Mouse (Mus musculus) stomach, postnatal 0 days (tissue): Measurements from ENCODE around the gene Xpnpep2. TPM values are rescaled to one million over a fixed set of nuclear protein-coding genes. Genes with fewer than 3 reads are reported as not detected.
A peak's percentile ranks its signal among the peaks of the same experiment; 100 is the strongest.

Experiments
- ATAC-seq: fragments of 200-750 bp; cut with Nextera tagmentation; 2 replicates; pipeline ENCODE4 v1.8.0; 2017; ENCODE audit not compliant: low FRiP score, low TSS enrichment
- DNase-seq: peaks from one replicate; pipeline ENCODE4 v3.0.0-alpha.2; 2016; ENCODE audit warnings: low spot score
- H3K27ac ChIP-seq: fragments of 300-500 bp; sonication (generic); replicated peaks from 2 replicates; pipeline ENCODE4 v1.5.1; 2014; ENCODE audit warnings: mild to moderate bottlenecking, control low read depth
- H3K27me3 ChIP-seq: fragments of 300-500 bp; sonication (generic); 2 replicates; pipeline ENCODE4 v1.6.1; 2014; ENCODE audit warnings: low read length; ENCODE audit not compliant: control insufficient read depth, insufficient read depth
- H3K36me3 ChIP-seq: fragments of 300-500 bp; sonication (generic); 2 replicates; pipeline ENCODE4 v1.6.1; 2014; ENCODE audit warnings: low read length, mixed read lengths; ENCODE audit not compliant: control insufficient read depth, insufficient read depth
- H3K4me1 ChIP-seq: fragments of 300-500 bp; sonication (generic); replicated peaks from 2 replicates; pipeline ENCODE4 v1.6.1; 2014; ENCODE audit warnings: antibody characterized with exemption; ENCODE audit not compliant: control insufficient read depth, insufficient read depth
- H3K4me2 ChIP-seq: fragments of 300-500 bp; sonication (generic); replicated peaks from 2 replicates; pipeline ENCODE4 v1.6.1; 2014; ENCODE audit warnings: low read depth, mild to moderate bottlenecking, control low read depth, moderate library complexity
- H3K4me3 ChIP-seq: fragments of 300-500 bp; sonication (generic); 2 replicates; pipeline ENCODE4 v1.5.1; 2014; ENCODE audit warnings: low read depth, low read length, control low read depth
- H3K9ac ChIP-seq: fragments of 300-500 bp; sonication (generic); 2 replicates; pipeline ENCODE4 v1.6.1; 2014; ENCODE audit warnings: mild to moderate bottlenecking, low read length, control low read depth, mixed read lengths
- H3K9me3 ChIP-seq: fragments of 300-500 bp; sonication (generic); 2 replicates; pipeline ENCODE4 v1.6.1; 2016; ENCODE audit warnings: low read length; ENCODE audit not compliant: control insufficient read depth
- CTCF ChIP-seq: IDR thresholded peaks from 2 replicates; pipeline ENCODE4 v1.5.1; 2016; ENCODE audit warnings: antibody characterized with exemption, low read depth, mild to moderate bottlenecking, moderate library complexity
- EP300 ChIP-seq: optimal IDR thresholded peaks from 2 replicates; pipeline ENCODE3; 2016; ENCODE audit warnings: antibody characterized with exemption
- WGBS: fragments of 180-500 bp; shearing (Covaris S2); extraction: QIAGEN DNeasy Blood & Tissue Kit; methylation state at CpG from one replicate; pipeline ENCODE4 v1.1.7; 2014; 5-methylcytosine and 5-hydroxymethylcytosine counted together
- polyA plus RNA-seq: library from polyadenylated mRNA; unstranded; fragments of >200 nt; fragmentation: Nextera tagmentation; extraction: Ambion mirVana; gene quantifications from 2 replicates; pipeline ENCODE4 v1.2.1, GENCODE M21; 2015

The Xpnpep2 gene
- polyA plus RNA-seq, 1 experiment from 2014 or later, result 0.58 TPM

DNA sequence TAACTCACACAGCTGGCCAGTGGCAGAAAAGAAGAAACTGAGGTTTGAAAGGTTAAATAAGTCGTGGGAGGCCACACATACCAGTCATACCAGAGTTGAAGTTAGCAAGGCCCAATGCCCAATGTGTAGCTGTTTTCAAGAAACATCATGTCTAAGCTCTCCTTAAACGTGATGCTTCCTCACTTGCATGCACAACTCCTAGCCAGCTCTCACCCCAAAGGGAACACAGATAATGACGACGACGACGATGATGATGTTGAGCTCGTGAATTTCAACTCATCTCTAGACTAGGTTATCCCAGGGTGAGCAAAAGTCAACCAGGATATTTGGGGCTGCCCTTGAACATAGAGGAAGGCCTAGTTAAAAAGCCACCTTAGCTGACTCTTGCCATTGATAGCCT, 43.6 kb downstream of the Xpnpep2 start:
- H3K36me3 ChIP-seq, result no peaks in the 10 kb centered on the region
- DNase-seq, result no peak
- H3K4me2 ChIP-seq, result no peak overlapping the region
- ATAC-seq, result no peak
- H3K27me3 ChIP-seq, result no peaks in the 10 kb centered on the region
- H3K27ac ChIP-seq, result no peak overlapping the region
- H3K4me3 ChIP-seq, result no peak overlapping the region
- 76% methylated on average over 7 of the region's 7 CpGs for WGBS
- no peaks in the 10 kb centered on the region for H3K4me1 ChIP-seq
- no peak overlapping the region for H3K9ac ChIP-seq
- TF ChIP-seq EP300, result no peak
- TF ChIP-seq CTCF, result no peak
- no peaks in the 10 kb centered on the region for H3K9me3 ChIP-seq

DNA sequence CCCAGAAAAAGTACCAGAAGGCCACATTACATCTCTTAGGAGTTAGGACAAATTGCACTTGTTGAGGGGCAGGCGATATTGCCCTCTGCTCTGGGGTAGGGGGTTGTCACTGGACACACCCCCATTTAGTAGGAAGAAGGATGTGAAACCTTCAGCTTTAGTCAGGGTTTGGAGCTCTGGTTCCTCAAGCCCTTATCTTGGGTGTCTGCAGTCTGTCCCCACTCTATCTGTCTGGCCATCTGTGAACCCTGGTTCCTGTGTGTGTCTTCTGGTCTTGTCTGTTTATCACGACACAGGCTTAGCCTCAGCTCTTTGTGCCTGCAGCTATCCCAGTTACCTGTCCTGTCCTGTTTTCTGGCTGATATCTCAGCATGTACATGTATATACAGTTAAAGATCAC, 44.9 kb downstream of the Xpnpep2 start:
- Histone ChIP-seq H3K4me2 (no peak overlapping the region), H3K4me1 (no peaks in the 10 kb centered on the region), H3K9me3 (no peaks in the 10 kb centered on the region), H3K9ac (no peak overlapping the region), H3K27ac (no peak overlapping the region), H3K36me3 (no peaks in the 10 kb centered on the region), H3K4me3 (no peak overlapping the region), H3K27me3 (no peaks in the 10 kb centered on the region)
- no peak for ATAC-seq
- WGBS, result 76% methylated on average over 2 of the region's 2 CpGs
- no peak for DNase-seq
- TF ChIP-seq EP300 (no peak), CTCF (no peak)

DNA sequence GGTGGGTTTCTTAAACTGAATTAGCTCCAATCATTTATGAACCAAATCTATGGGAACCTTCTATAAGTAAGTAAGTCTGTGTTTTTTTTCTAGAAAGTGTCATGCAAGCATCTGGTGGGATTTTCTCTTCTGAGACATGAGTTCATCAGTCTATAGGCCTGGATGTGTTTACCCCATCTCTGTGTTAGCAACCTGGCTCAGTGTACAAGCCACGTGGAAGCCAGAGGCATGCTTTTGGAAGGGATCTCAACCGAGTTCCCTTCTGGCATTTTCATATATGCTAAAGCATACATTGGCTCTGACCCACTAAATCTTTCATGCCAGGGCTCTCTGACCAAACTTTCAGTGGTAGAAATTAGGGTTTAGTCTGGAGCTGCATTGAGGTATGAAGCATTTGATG, 45.4 kb downstream of the Xpnpep2 start:
- Histone ChIP-seq H3K36me3 (no peaks in the 10 kb centered on the region), H3K27ac (no peak overlapping the region), H3K27me3 (no peaks in the 10 kb centered on the region), H3K4me1 (no peaks in the 10 kb centered on the region), H3K4me3 (no peak overlapping the region), H3K4me2 (no peak overlapping the region), H3K9ac (no peak overlapping the region), H3K9me3 (no peaks in the 10 kb centered on the region)
- no peak for DNase-seq
- TF ChIP-seq EP300 (no peak), CTCF (no peak)
- ATAC-seq, result no peak
- WGBS, result 68% methylated on average over 2 of the region's 2 CpGs

DNA sequence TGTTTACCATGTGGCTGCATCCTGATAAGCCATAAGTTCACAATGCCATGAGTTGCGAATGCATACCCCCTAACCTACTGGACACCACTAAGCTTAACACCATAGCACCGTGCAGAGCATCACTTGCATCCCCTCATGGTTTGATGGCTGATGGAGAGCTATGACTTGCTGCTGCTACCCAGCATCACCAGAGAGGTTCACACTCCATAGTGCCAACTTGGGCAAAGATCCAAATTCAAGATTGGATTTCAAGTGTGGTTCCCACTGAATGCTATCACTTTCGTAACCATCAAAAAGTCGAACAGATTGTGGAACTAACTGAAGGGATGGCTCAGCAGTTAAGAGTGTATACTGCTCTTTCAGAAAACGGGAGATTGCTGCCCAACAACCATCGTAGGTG, 47.0 kb downstream of the Xpnpep2 start:
- TF ChIP-seq EP300 (no peak), CTCF (no peak)

DNA sequence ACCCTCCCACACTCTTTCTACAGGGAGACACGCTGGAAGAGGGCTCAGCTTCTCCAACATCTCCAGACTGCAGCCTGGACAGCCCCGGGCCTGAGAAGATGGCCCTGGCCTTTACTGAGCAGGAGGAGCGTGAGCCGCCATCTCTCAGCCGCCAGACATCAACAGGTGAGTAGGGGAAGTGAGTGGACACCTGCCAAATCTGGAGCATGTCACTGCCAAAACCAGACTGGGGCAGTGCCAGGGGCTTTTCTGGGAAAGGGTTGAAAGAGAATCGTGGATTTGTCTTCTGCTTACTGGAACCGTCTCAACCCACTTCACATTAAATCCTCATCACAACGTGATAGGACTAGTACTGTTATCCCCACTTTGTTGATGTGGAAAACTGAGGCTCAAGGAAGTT, 48.9 kb downstream of the Xpnpep2 start:
- Histone ChIP-seq H3K9ac (no peak overlapping the region), H3K9me3 (no peaks in the 10 kb centered on the region), H3K27me3 (no peaks in the 10 kb centered on the region), H3K4me1 (no peaks in the 10 kb centered on the region), H3K27ac (no peak overlapping the region), H3K4me3 (no peak overlapping the region), H3K36me3 (no peaks in the 10 kb centered on the region), H3K4me2 (no peak overlapping the region)
- no peak for ATAC-seq
- DNase-seq, result no peak
- TF ChIP-seq CTCF (no peak), EP300 (no peak)
- WGBS, result 73% methylated on average over 8 of the region's 8 CpGs

More for the DNA sequence above, 47.0 kb downstream of the Xpnpep2 start:
- H3K36me3 ChIP-seq, result no peaks in the 10 kb centered on the region
- no peak overlapping the region for H3K9ac ChIP-seq
- no peak overlapping the region for H3K4me2 ChIP-seq
- no peaks in the 10 kb centered on the region for H3K4me1 ChIP-seq
- H3K27me3 ChIP-seq, result no peaks in the 10 kb centered on the region
- no peaks in the 10 kb centered on the region for H3K9me3 ChIP-seq
- H3K4me3 ChIP-seq, result no peak overlapping the region
- 86% methylated on average over 6 of the region's 6 CpGs for WGBS
- no peak for ATAC-seq
- DNase-seq, result no peak
- no peak overlapping the region for H3K27ac ChIP-seq

DNA sequence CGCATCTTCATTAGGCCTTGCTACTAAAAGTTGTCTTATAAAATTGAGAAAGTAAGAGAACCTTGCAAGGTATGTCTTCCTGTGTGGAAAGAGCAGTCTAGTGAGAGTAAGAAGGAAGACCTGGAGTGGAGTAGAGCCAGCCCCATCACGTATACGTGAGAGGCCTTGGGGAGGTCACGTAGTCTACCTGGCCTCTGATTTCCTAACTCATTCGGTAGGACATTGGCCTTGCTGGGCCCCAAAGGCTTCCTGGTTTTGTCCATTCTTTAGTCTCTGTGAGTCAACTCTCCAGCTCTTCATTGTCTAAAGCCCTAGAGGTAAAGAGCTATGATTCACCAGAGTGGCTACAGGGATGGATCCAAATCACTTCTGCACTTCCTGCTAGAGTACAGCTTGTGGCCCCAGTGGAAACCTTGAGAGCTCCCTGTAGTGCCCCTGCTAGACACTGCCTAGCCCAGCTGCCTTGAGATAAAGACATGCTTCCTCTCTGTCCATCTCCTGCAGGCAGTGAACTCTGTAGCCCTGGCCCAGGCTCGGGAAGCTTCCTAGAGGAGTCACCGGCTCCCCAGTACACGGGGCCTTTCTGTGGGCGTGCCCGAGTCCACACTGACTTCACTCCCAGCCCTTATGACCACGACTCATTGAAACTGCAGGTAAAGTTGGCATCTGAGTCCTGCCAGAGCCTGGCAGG, 49.8 kb downstream of the Xpnpep2 start:
- Histone ChIP-seq H3K36me3 (no peaks in the 10 kb centered on the region), H3K9ac (no peak overlapping the region), H3K4me1 (no peaks in the 10 kb centered on the region), H3K4me3 (no peak overlapping the region), H3K27me3 (no peaks in the 10 kb centered on the region), H3K27ac (no peak overlapping the region), H3K9me3 (no peaks in the 10 kb centered on the region), H3K4me2 (no peak overlapping the region)
- WGBS, result 83% methylated on average over 11 of the region's 11 CpGs
- peak; percentile 20 for DNase-seq
- TF ChIP-seq EP300 (no peak), CTCF (no peak)
- ATAC-seq, result peak; percentile 76; the same call in 1 of the 2 replicates
